Mouse (Mus musculus) layer of hippocampus, adult 9-11 months (tissue): Measurements from ENCODE around the gene Atp2b2.

Experiments used
- DNase-seq: peaks from one replicate; pipeline ENCODE4 v3.0.0; 2022

Gene Atp2b2

DNA sequence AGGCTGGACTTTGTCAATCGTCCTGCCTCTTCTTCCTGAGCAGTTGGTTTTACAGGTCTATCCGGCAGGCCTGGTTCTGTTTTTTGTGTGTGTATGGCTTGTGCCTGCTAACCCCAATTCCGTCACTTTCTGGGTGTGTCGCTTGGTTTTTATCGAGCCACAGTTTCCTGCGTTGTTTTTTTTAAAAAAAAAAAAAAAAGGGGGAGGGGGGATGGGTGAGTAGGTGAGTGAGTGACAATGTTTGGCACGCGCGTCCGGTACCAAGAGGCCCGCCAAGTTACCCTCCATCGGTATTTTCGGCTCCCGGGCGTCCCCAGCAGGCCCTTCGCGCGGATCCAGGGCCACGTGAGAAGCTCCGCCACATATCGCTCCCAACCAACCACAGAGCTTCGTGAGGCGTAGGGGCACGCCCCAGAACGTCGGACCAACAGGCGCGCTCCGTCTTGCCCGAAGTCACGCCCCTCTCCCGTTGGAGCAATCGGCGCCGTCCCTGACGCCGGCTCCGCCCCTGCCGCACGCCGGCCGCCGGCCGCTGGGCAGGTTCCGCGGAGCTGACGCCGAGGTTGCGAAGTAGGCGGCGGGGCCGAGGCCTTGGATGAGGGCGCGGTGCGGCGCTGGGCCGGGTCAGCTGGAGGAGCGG lies 345.7 kb downstream of the Atp2b2 start, which contains the start of gene Tatdn2:
Gene Tatdn2 (plus strand): TSS at position 469 of the 640 bp plus-strand sequence.
- DNase-seq: peak; percentile 98

- DNase-seq: no peak
Measured at GRCm38 (mm10) chr6:113695766-113696355, 346.6 kb downstream of the Atp2b2 start.

- no peak for DNase-seq
Measured at GRCm38 (mm10) chr6:113695203-113695602, 347.2 kb downstream of the Atp2b2 start.
